ENCODE assay signal across 8 mouse cellular contexts in genomic region chr4:47353416-47354111, GRCm38 (mm10). TPM values are rescaled to one million over a fixed set of nuclear protein-coding genes. Genes with fewer than 3 reads are reported as not detected.
DNase-seq lines count a peak whose midpoint lies in the region; ATAC-seq and TF ChIP-seq lines count a peak whose summit lies in the region.

No protein-coding gene starts in this region.

- H3K4me2 ChIP-seq in forebrain, embryonic 12.5 days = peak overlapping the region; percentile 95
- H3K4me2 ChIP-seq in hindbrain, embryonic 13.5 days = peak overlapping the region; percentile 90

- peaks cover 6% of the 10 kb centered on the region for H3K36me3 ChIP-seq in heart, adult 2 months (ENCODE audit: control insufficient read depth, insufficient read depth, low read length)
- H3K36me3 ChIP-seq in forebrain, embryonic 12.5 days (replicated peaks) = no peaks in the 10 kb centered on the region
- H3K36me3 ChIP-seq in hindbrain, embryonic 13.5 days = no peaks in the 10 kb centered on the region
- no peaks in the 10 kb centered on the region for H3K36me3 ChIP-seq in macrophage (ENCODE audit: inconsistent target)
- H3K36me3 ChIP-seq in small intestine, adult 2 months (ENCODE audit: control insufficient read depth, insufficient read depth, low read length) = no peaks in the 10 kb centered on the region

- peak overlapping the region; percentile 79 for H3K4me3 ChIP-seq in heart, adult 2 months
- peak overlapping the region; percentile 95 for H3K4me3 ChIP-seq in brown adipose tissue, adult 24 weeks (ENCODE audit: insufficient read depth, low read depth, low read length)
- H3K4me3 ChIP-seq in forebrain, embryonic 12.5 days (replicated peaks) = peak overlapping the region; percentile 96
- peak overlapping the region; percentile 96 for H3K4me3 ChIP-seq in hindbrain, embryonic 13.5 days
- peak overlapping the region; percentile 73 for H3K4me3 ChIP-seq in left cerebral cortex, adult 2 months
- peak overlapping the region; percentile 55 for H3K4me3 ChIP-seq in macrophage (ENCODE audit: inconsistent target)
- H3K4me3 ChIP-seq in small intestine, adult 2 months (ENCODE audit: low read depth, low read length) = peak overlapping the region; percentile 98

- peak overlapping the region; percentile 93 for H3K27ac ChIP-seq in heart, adult 2 months
- peak overlapping the region; percentile 63; the same call in 1 of the 2 replicates for H3K27ac ChIP-seq in brown adipose tissue, adult 24 weeks (replicated peaks; ENCODE audit: low read depth, low read length)
- H3K27ac ChIP-seq in forebrain, embryonic 12.5 days = peak overlapping the region; percentile 95
- peak overlapping the region; percentile 91 for H3K27ac ChIP-seq in hindbrain, embryonic 13.5 days
- peak overlapping the region; percentile 69 for H3K27ac ChIP-seq in left cerebral cortex, adult 2 months
- peak overlapping the region; percentile 19; the same call in 1 of the 2 replicates for H3K27ac ChIP-seq in macrophage
- peak overlapping the region; percentile 62; the same call in 1 of the 2 replicates for H3K27ac ChIP-seq in small intestine, adult 2 months (ENCODE audit: insufficient read depth, low read depth, low read length)

- no peaks in the 10 kb centered on the region for H3K9me3 ChIP-seq in forebrain, embryonic 12.5 days
- H3K9me3 ChIP-seq in hindbrain, embryonic 13.5 days = no peaks in the 10 kb centered on the region

- H3K79me2 ChIP-seq in heart, adult 2 months (replicated peaks; ENCODE audit: control insufficient read depth, insufficient read depth, low read length) = 0 out of 2 replicates have a peak, but pooled peaks cover 2% of the 10 kb centered on the region
- H3K79me2 ChIP-seq in macrophage (ENCODE audit: inconsistent target) = peaks cover 49% of the 10 kb centered on the region

- no peak for TF ChIP-seq CTCF in heart, adult 2 months (IDR thresholded peaks at IDR 0.05)
- no peak for TF ChIP-seq CTCF in left cerebral cortex, adult 2 months (IDR thresholded peaks at IDR 0.05)
- no peak for TF ChIP-seq CTCF in small intestine, adult 2 months (IDR thresholded peaks at IDR 0.05; ENCODE audit: extremely low read depth, insufficient read length, insufficient replicate concordance, low read depth, low read length)

- peaks cover 2% of the 10 kb centered on the region for H3K4me1 ChIP-seq in heart, adult 2 months (ENCODE audit: control insufficient read depth, insufficient read depth, low read length)
- H3K4me1 ChIP-seq in brown adipose tissue, adult 24 weeks (ENCODE audit: control insufficient read depth, insufficient read depth, insufficient read length, low read length) = no peaks in the 10 kb centered on the region; the same call in 1 of the 2 replicates
- H3K4me1 ChIP-seq in forebrain, embryonic 12.5 days = peaks cover 37% of the 10 kb centered on the region
- H3K4me1 ChIP-seq in hindbrain, embryonic 13.5 days (replicated peaks) = peaks cover 40% of the 10 kb centered on the region
- peaks cover 2% of the 10 kb centered on the region; the same call in 1 of the 2 replicates for H3K4me1 ChIP-seq in small intestine, adult 2 months (ENCODE audit: control insufficient read depth, insufficient read depth, insufficient read length, low read length)

- intact Hi-C loops in heart, adult 2 months (cut with DNase I) = loop anchor here (2.0 to 5.0 kb wide), 4 partner anchors 39 to 297 kb away; partner anchors contain the start of genes Alg2, Anks6 and Sec61b
- intact Hi-C loops in left cerebral cortex, adult 2 months (cut with DNase I) = loop anchor here (2.0 kb wide), 1 partner anchor 689 kb away; no protein-coding TSS in a partner anchor

- peak overlapping the region; percentile 99 for H3K9ac ChIP-seq in heart, adult 2 months (ENCODE audit: low read depth, low read length)
- H3K9ac ChIP-seq in forebrain, embryonic 12.5 days = peak overlapping the region; percentile 95
- peak overlapping the region; percentile 95 for H3K9ac ChIP-seq in hindbrain, embryonic 13.5 days

- no peak for TF ChIP-seq EP300 in heart, adult 2 months (IDR thresholded peaks at IDR 0.05; ENCODE audit: insufficient read depth, low read depth, low read length)

- DNase-seq in heart, adult 2 months = peak; percentile 88
- DNase-seq in heart, adult 11 months = no peak
- peak; percentile 22 to 43 for DNase-seq in left cerebral cortex, adult 2 months (ENCODE audit: extremely low spot score in 1 of 2, low spot score in 2 of 2)

- ATAC-seq in forebrain, embryonic 12.5 days (ENCODE audit: low FRiP score) = peak; percentile 65
- ATAC-seq in hindbrain, embryonic 13.5 days (ENCODE audit: low FRiP score) = peak; percentile 74

- WGBS in heart, adult 2 months = under 1% methylated on average over 47 of the region's 73 CpGs
- under 1% methylated on average over 53 of the region's 73 CpGs for WGBS in forebrain, embryonic 12.5 days
- under 1% methylated on average over 57 of the region's 73 CpGs for WGBS in hindbrain, embryonic 13.5 days
- WGBS in macrophage (ENCODE audit: missing documents) = 0% methylated on average over 65 of the region's 73 CpGs
- 1% methylated on average over 68 of the region's 73 CpGs for WGBS in small intestine, adult 2 months

- no peak for TF ChIP-seq POLR2A in heart, adult 2 months (IDR thresholded peaks at IDR 0.05; ENCODE audit: insufficient read depth, low read depth, low read length)
- no peak for TF ChIP-seq POLR2A in small intestine, adult 2 months (IDR thresholded peaks at IDR 0.05; ENCODE audit: low read depth, low read length)

- H3K27me3 ChIP-seq in heart, adult 2 months (ENCODE audit: control insufficient read depth, insufficient read depth, low read length) = no peaks in the 10 kb centered on the region
- peaks cover 12% of the 10 kb centered on the region for H3K27me3 ChIP-seq in forebrain, embryonic 12.5 days
- H3K27me3 ChIP-seq in hindbrain, embryonic 13.5 days = no peaks in the 10 kb centered on the region
- no peaks in the 10 kb centered on the region; the same call in 1 of the 2 replicates for H3K27me3 ChIP-seq in small intestine, adult 2 months (ENCODE audit: control insufficient read depth, insufficient read depth, low read length)

RNA-seq across cellular contexts. Expression of gene Tgfbr1, which starts 0.5 kb away (rescaled TPM):
- 10 to 100 TPM; 13.8 to 14.2 TPM for total RNA-seq in heart, adult 2 months (2021)
- 5.1 and 10.7 TPM in 2 replicates for polyA plus RNA-seq in heart, adult 2 months (2012; rRNA removed)
- 6.8 and 7.9 TPM in 2 replicates for polyA plus RNA-seq in brown adipose tissue, adult 24 weeks (2012; ENCODE audit: insufficient read depth, insufficient read length, missing spikeins)
- polyA plus RNA-seq in forebrain, embryonic 12.5 days (2016; fragmentation: Nextera tagmentation; extraction: Ambion mirVana) = 99.1 and 103 TPM in 2 replicates
- 46.1 and 50.2 TPM in 2 replicates for polyA plus RNA-seq in hindbrain, embryonic 13.5 days (2015; fragmentation: Nextera tagmentation; extraction: Ambion mirVana)
- 10 to 100 TPM; 18.0 to 19.4 TPM for total RNA-seq in left cerebral cortex, adult 2 months (2021)
- total RNA-seq in macrophage (2018; cell fraction: chromatin; rRNA removed) = 100 to 1,000 TPM in 5 of 26 experiments, 10 to 100 TPM in 21; 20.5 to 186 (median 43.9) TPM
- total RNA-seq in macrophage (2018; cell fraction: cytosol; rRNA removed) = 100 to 1,000 TPM in 1 of 26 experiments, 10 to 100 TPM in 25; 23.9 to 110 (median 47.2) TPM
- total RNA-seq in macrophage (2018; cell fraction: nucleus; rRNA removed) = 100 to 1,000 TPM in 5 of 26 experiments, 10 to 100 TPM in 21; 44.0 to 183 (median 73.9) TPM
- polyA plus RNA-seq in macrophage (2018) = 31.9 to 48.4 TPM (median 37.0 TPM) in 3 replicates
- polyA plus RNA-seq in small intestine, adult 2 months (2012; rRNA removed) = 0.84 and 1.7 TPM in 2 replicates

Comparison
In these comparisons a context has a peak if more than half of its experiments do, and no peak if none do; other contexts are left out.
1. H3K27ac ChIP-seq: peak in every context shown above with its lines; median percentile 95 in forebrain, embryonic 12.5 days; 93 in heart, adult 2 months; 91 in hindbrain, embryonic 13.5 days; 69 in left cerebral cortex, adult 2 months; 63 in brown adipose tissue, adult 24 weeks; 62 in small intestine, adult 2 months; 19 in macrophage.